Mouse (Mus musculus) megakaryocyte progenitor cell, adult 5-6 weeks (primary cell): ENCODE results near the gene Bysl. TPM values are rescaled to one million over a fixed set of nuclear protein-coding genes. Genes with fewer than 3 reads are reported as not detected.
A peak's percentile ranks its signal among the peaks of the same experiment; 100 is the strongest.
"Not testable (repeated sequence)": the region's sequence is repeated elsewhere in the genome, so short reads cannot be mapped to it uniquely, and the experiment has no call there.

ENCODE experiments used
- ATAC-seq: replicated peaks from 2 replicates; pipeline ENCODE4 v1.8.0; 2016; ENCODE audit warnings: mild to moderate bottlenecking, moderate TSS enrichment, inconsistent platforms; ENCODE audit not compliant: poor library complexity
- total RNA-seq, 2 experiments: library from RNA; stranded (forward) in 1 of 2; stranded (reverse) in 1 of 2; fragments of 157-497, 149-512 nt in 1 of 2; fragments of 200-1000 nt in 1 of 2; gene quantifications; 2 replicates each; pipeline versions ENCODE4 v1.2.3 to v1.2.4; 2015 to 2017

Gene Bysl
- total RNA-seq, 2 experiments from 2014 or later: 9.8 to 16.0 TPM

DNA sequence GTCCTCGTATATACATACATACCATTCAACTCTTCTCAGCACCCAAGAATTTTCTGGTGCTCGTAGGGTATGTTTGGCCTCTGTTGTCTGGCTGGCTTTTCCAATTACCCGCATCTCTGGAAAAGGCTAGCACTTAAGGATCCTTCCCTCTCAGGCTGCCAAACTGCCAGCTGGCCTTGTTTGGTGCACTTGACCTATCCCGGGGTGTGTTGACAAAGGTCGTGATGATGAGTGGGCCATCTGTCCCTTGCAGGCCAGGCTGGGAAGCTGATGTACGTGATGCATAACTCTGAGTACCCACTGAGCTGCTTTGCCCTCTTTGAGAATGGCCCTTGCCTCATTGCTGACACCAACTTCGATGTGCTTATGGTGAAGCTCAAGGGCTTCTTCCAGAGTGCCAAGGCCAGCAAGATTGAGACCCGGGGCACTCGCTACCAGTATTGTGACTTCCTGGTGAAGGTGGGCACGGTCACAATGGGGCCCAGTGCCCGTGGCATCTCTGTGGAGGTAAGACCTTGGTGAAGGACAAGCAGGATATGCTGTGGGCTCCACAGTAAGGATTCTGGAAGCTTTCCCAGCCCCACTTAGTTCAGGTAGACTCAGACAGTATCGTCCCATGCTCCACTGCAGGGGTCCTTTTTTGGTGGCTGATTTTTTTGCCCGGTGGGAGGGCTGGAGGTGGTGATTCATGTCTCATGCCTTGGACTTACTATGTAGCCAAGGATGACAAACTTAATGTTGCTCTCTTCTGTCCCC lies 7.4 kb upstream of the Bysl start:
- ATAC-seq: no peak

GRCm38 (mm10) chr17:47617605-47618307 lies 6.5 kb upstream of the Bysl start:
- ATAC-seq: peak; percentile 97

GRCm38 (mm10) chr17:47616652-47617051 lies 5.4 kb upstream of the Bysl start:
- ATAC-seq: no peak

GRCm38 (mm10) chr17:47616119-47616518 lies 4.8 kb upstream of the Bysl start:
- no peak for ATAC-seq

GRCm38 (mm10) chr17:47614018-47614417 lies 2.7 kb upstream of the Bysl start:
- 0 out of 2 replicates have a peak, but pooled peaks have one; percentile 26 for ATAC-seq

- peak; percentile 12 for ATAC-seq
Observed at GRCm38 (mm10) chr17:47611661-47611982, 330 bp upstream of the Bysl start.

DNA sequence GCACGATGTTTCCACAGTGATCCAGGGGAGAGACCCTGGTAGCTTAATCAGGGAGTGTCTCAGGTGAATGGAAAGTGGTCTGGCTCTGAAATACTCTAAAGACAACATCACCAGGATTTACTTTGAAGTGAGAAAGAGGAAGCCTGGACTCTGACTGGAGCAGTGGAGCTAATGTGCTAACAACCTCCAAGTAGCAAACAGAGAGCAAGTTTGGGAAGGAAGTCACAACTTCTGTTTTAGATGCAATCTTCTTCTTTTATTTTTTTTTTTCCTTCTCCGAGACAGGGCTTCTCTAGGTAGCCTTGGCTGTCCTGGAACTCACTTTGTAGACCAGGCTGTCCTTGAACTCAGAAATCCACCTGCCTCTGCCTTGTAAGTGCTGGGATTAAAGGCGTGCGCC lies 2.1 kb downstream of the Bysl start:
- no peak for ATAC-seq

DNA sequence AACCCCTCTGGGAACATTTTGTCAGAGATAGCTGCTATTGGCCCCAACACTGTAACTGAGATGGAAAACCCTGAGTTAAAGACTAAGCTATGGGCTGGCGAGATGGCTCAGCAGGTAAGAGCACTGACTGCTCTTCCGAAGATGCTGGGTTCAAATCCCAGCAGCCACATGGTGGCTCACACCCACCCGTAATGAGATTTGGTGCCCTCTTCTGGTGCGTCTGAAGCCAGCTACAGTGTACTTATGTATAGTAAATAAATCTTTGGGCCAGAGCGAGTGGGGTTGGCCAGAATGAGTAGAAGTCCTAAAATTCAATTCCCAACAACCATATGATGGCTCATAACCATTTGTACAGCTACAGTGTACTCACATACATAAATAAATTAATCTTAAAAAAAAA lies 5.1 kb downstream of the Bysl start:
- no peak for ATAC-seq

GRCm38 (mm10) chr17:47602289-47602688 lies 9.0 kb downstream of the Bysl start:
- no peak for ATAC-seq

DNA sequence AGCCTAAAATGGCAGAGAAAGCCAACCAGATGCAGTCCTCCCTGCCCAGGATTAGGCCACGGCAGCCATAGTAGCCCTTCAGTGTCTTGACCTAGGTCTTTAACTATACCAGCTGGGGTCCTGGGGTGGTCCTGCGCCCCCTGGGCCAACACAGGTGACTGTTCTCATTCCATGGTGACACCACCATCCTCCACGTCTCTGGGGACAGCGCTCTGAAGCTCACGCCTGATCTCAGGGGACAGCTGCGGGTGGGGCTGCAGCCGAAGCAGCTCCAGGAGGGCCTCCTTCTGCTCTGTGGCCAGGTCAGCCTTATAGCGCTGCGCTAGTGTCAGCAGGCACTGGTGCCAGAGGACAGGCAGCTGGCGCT lies 9.9 kb downstream of the Bysl start:
- no peak for ATAC-seq

DNA sequence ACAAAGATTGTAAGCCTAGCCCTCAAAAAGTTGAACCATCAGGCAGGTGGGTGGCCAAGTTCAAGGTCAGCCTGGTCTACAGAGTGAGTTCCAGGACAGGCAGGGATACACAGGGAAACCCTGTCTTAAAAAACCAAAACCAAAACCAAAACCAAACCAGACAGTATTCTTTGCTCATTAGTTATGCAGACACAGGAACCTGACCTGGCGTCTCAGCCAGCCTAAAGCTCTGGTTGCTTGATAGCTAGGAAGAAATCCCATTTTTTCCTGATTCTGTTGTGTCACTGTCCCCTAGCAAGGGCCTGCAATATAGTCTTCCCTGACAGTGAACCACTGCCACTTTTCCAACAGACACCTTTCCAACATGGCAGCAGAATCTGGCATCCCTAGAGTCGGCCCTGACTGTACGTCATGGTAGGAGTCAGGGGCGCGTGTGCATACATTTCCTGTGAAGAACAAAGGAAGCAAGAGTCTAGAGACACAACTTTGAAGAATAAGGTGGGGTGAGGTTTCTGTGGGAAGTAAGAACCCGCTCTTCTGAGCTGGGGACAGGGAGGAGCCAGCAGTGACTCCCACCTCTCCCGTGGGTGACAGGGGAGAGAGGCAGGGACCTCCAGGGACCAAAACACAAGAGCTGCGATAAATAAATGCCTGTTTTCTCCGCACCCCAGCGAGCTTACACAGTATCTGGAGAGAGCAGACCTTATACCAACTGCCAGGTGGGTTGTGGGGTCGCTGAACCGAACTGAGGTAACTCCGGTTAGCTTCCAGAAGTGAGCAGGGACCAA lies 10.5 kb downstream of the Bysl start:
- ATAC-seq: no peak

- 0 out of 2 replicates have a peak, but pooled peaks have one; percentile 7 for ATAC-seq
Observed at GRCm38 (mm10) chr17:47599511-47600297, 11.6 kb downstream of the Bysl start.

- ATAC-seq: not testable (repeated sequence)
Observed at GRCm38 (mm10) chr17:47598580-47599304, 12.6 kb downstream of the Bysl start.

- ATAC-seq: peak; percentile 63
Observed at GRCm38 (mm10) chr17:47597838-47598579, 13.3 kb downstream of the Bysl start.

DNA sequence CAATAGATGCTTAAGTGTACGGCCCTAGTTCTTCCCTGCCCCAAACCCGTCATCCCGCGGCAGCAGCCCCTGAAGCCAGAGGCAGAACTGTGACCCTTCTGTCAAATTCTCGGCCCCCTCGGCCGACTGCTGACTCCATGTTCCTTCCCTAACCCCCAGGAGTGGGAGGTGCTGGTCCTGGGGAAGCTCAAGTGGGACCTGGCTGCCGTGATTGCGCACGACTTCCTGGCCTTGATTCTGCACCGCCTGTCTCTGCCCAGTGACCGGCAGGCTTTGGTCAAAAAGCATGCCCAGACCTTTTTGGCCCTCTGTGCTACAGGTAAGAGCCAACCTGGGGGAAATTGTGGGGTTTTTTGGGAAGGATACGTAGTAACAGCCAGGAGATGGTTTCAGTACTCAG lies 14.0 kb downstream of the Bysl start:
- no peak for ATAC-seq

DNA sequence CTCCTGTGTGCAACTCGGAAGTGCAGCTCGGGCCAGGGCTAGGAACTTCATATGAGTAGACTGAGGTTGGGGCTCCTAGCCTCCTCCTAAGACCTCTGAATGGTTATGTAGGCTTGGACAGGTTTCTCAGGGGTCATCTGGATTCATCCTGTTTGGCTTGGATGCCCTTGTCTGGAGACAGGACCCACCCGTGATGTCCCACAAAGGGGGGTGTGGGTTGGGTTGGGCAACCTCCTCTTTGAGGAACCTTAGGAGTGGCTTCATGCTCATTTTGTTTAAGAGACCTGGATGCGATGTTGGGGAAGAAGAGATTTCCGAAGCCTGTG lies 14.5 kb downstream of the Bysl start:
- ATAC-seq: no peak

DNA sequence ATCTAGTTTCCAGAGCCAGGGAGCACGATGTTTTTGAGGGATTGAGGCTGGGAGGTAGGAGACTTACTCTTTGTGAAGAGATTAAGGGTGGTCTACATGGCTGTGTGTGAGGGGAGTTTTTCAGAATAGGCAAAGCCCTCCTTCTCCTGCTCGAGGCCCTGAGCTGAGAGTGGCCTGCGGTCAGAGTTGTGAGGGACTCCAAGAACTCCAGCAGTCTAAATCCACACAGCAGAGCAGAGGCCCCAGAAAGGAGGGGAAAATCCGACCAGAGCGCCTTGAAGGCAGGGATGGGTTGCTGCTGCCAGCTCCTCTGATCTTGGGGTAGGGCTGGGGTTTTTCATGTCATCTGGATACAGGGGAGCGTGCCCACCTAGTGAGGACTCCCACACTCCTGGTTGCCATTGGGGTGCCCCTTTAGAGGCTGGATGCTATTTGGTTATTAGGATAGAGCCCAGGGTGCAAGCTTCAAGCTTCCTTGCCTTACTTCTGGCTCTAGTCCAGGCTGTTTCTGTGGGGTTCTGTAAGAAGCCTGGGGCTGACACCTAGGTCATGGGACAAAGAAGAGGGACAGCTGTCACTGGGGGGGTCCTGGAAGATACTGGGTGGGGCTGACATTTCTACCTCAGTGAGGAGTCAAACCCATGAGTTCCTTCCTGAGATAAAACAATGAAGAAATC lies 15.0 kb downstream of the Bysl start:
- ATAC-seq: no peak

- peak; percentile 53 for ATAC-seq
Observed at GRCm38 (mm10) chr17:47595248-47596161, 15.8 kb downstream of the Bysl start.
